In the genomic region with DNA sequence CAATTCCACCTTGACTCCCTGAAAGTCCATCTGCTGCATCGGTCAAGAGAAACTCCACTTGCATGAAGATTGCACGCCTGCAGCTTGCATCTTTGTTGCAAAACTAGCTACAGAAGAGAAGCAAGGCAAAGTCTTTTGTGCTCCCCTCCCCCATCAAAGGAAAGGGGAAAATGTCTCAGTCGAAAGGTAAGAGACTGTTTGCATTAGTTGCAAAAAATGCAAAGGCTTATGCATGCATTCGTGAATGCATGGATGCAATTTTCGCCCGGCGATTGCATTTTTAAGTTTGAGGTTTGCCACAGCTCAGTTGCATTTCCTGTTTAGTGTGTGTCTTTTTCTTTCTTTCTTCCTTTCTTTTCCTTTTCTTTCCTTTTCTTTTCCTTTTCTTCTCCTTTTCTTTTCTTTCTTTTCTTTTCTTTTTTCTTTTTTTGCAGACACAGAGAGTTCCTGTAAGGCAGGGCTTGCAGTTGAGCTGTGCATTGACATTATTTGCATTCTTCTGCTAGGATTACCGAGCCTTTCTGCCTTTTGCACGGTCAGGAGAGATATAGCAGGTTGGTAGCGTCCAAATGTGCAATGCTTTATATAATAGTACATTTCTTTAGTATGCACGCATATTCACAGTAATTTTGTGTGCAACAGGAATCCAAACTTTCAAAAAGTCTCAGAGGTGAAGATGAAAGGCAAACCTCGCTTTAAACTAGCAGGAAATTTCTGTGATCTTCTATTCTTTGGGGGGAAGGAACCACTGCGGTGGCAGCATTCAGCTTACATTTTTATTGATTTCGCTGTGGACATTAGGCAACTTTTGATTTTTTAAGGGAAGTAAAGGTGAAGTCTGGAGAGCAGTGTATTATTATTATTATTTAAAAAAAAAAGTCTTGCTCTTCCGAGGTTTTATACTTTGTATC, we compare ENCODE assay signal across 8 mouse cellular contexts. TPM values are rescaled to one million over a fixed set of nuclear protein-coding genes. Genes with fewer than 3 reads are reported as not detected.
DNase-seq lines count a peak whose midpoint lies in the region; ATAC-seq and TF ChIP-seq lines count a peak whose summit lies in the region.

No protein-coding gene starts in this region.

- peak overlapping the region; percentile 25; the same call in 1 of the 2 replicates for H3K27ac ChIP-seq in lung, embryonic 14.5 days (ENCODE audit: low read depth)
- H3K27ac ChIP-seq in embryonic facial prominence, embryonic 12.5 days, result 0 out of 2 replicates have a peak overlapping the region, but pooled peaks have one; percentile 58
- H3K27ac ChIP-seq in intestine, embryonic 15.5 days, result peak overlapping the region; percentile 68; the same call in 1 of the 2 replicates
- H3K27ac ChIP-seq in neural tube, embryonic 12.5 days, result no peak overlapping the region

- H3K4me3 ChIP-seq in lung, embryonic 14.5 days (ENCODE audit: low read depth, low read length), result peak overlapping the region; percentile 60
- peak overlapping the region; percentile 63 for H3K4me3 ChIP-seq in embryonic facial prominence, embryonic 12.5 days
- peak overlapping the region; percentile 60 for H3K4me3 ChIP-seq in intestine, embryonic 15.5 days (replicated peaks)
- H3K4me3 ChIP-seq in neural tube, embryonic 12.5 days, result peak overlapping the region; percentile 47

- DNase-seq in lung, embryonic 14.5 days, result peak; percentile 43
- DNase-seq in lung, postnatal 14 days, result no peak
- no peak for DNase-seq in cerebellum, adult 11 months
- DNase-seq in lung, adult 18-20 months, result no peak
- DNase-seq in kidney, adult 18-20 months, result no peak

- ATAC-seq in lung, embryonic 14.5 days (ENCODE audit: insufficient read depth), result 0 out of 2 replicates have a peak, but pooled peaks have one; percentile 19
- no peak for ATAC-seq in embryonic facial prominence, embryonic 12.5 days (ENCODE audit: insufficient number of reproducible peaks, insufficient read depth, low FRiP score, low TSS enrichment)
- ATAC-seq in intestine, embryonic 15.5 days, result peak; percentile 29
- ATAC-seq in neural tube, embryonic 12.5 days (ENCODE audit: low FRiP score, low read depth), result peak; percentile 5; the same call in 1 of the 2 replicates

- H3K4me2 ChIP-seq in lung, embryonic 14.5 days, result peak overlapping the region; percentile 74
- peak overlapping the region; percentile 64 for H3K4me2 ChIP-seq in embryonic facial prominence, embryonic 12.5 days (replicated peaks)
- H3K4me2 ChIP-seq in intestine, embryonic 15.5 days (replicated peaks), result peak overlapping the region; percentile 72
- H3K4me2 ChIP-seq in neural tube, embryonic 12.5 days (replicated peaks), result peak overlapping the region; percentile 63

- 5% methylated on average over 15 of the region's 15 CpGs for WGBS in lung, embryonic 14.5 days
- 8% methylated on average over 15 of the region's 15 CpGs for WGBS in embryonic facial prominence, embryonic 12.5 days
- WGBS in intestine, embryonic 15.5 days, result 5% methylated on average over 15 of the region's 15 CpGs
- 14% methylated on average over 15 of the region's 15 CpGs for WGBS in neural tube, embryonic 12.5 days

- peaks cover 10% of the 10 kb centered on the region for H3K4me1 ChIP-seq in lung, embryonic 14.5 days (ENCODE audit: insufficient read depth)
- peaks cover 24% of the 10 kb centered on the region for H3K4me1 ChIP-seq in embryonic facial prominence, embryonic 12.5 days
- H3K4me1 ChIP-seq in intestine, embryonic 15.5 days (replicated peaks), result peaks cover 3% of the 10 kb centered on the region; the same call in 1 of the 2 replicates
- peaks cover 16% of the 10 kb centered on the region for H3K4me1 ChIP-seq in neural tube, embryonic 12.5 days

- H3K9me3 ChIP-seq in lung, embryonic 14.5 days (ENCODE audit: low read depth, low read length), result no peaks in the 10 kb centered on the region
- H3K9me3 ChIP-seq in embryonic facial prominence, embryonic 12.5 days, result no peaks in the 10 kb centered on the region
- H3K9me3 ChIP-seq in intestine, embryonic 15.5 days, result no peaks in the 10 kb centered on the region
- no peaks in the 10 kb centered on the region for H3K9me3 ChIP-seq in neural tube, embryonic 12.5 days

- peak overlapping the region; percentile 55 for H3K9ac ChIP-seq in lung, embryonic 14.5 days
- peak overlapping the region; percentile 64 for H3K9ac ChIP-seq in embryonic facial prominence, embryonic 12.5 days
- H3K9ac ChIP-seq in intestine, embryonic 15.5 days, result peak overlapping the region; percentile 49
- H3K9ac ChIP-seq in neural tube, embryonic 12.5 days, result peak overlapping the region; percentile 39

- no peaks in the 10 kb centered on the region for H3K27me3 ChIP-seq in lung, embryonic 14.5 days (ENCODE audit: insufficient read depth, low read length)
- H3K27me3 ChIP-seq in embryonic facial prominence, embryonic 12.5 days, result no peaks in the 10 kb centered on the region
- no peaks in the 10 kb centered on the region for H3K27me3 ChIP-seq in intestine, embryonic 15.5 days (replicated peaks)
- H3K27me3 ChIP-seq in neural tube, embryonic 12.5 days (replicated peaks), result 0 out of 2 replicates have a peak, but pooled peaks cover 4% of the 10 kb centered on the region

- H3K36me3 ChIP-seq in lung, embryonic 14.5 days (ENCODE audit: insufficient read depth), result no peaks in the 10 kb centered on the region
- H3K36me3 ChIP-seq in embryonic facial prominence, embryonic 12.5 days, result no peaks in the 10 kb centered on the region
- H3K36me3 ChIP-seq in intestine, embryonic 15.5 days, result no peaks in the 10 kb centered on the region
- H3K36me3 ChIP-seq in neural tube, embryonic 12.5 days, result no peaks in the 10 kb centered on the region

- TF ChIP-seq CTCF in lung, embryonic 14.5 days (IDR thresholded peaks at IDR 0.05; ENCODE audit: low read depth), result no peak

RNA-seq across cellular contexts. Expression of gene Map2k6, which starts 0.6 kb away (rescaled TPM):
- 25.4 and 26.4 TPM in 2 replicates for polyA plus RNA-seq in lung, embryonic 14.5 days (2014; fragmentation: Nextera tagmentation; extraction: Ambion mirVana)
- polyA plus RNA-seq in embryonic facial prominence, embryonic 12.5 days (2016; fragmentation: Nextera tagmentation; extraction: Ambion mirVana), result 42.8 and 44.9 TPM in 2 replicates
- polyA plus RNA-seq in intestine, embryonic 15.5 days (2015; fragmentation: Nextera tagmentation; extraction: Ambion mirVana), result 17.8 and 18.9 TPM in 2 replicates
- 25.7 and 25.9 TPM in 2 replicates for polyA plus RNA-seq in neural tube, embryonic 12.5 days (2016; fragmentation: Nextera tagmentation; extraction: Ambion mirVana)
